Mouse (Mus musculus) forebrain, postnatal 0 days (tissue): ENCODE measurements around the gene Hacd4. TPM values are rescaled to one million over a fixed set of nuclear protein-coding genes. Genes with fewer than 3 reads are reported as not detected.
A peak's percentile ranks its signal among the peaks of the same experiment; 100 is the strongest.
"Not testable (repeated sequence)": the region's sequence is repeated elsewhere in the genome, so short reads cannot be mapped to it uniquely, and the experiment has no call there.

Source experiments
- ATAC-seq: fragments of 200-750 bp; cut with Nextera tagmentation; 2 replicates; pipeline ENCODE4 v1.8.0; 2017; ENCODE audit warnings: mild to moderate bottlenecking, moderate library complexity
- DNase-seq: peaks from one replicate; pipeline ENCODE4 v3.0.0-alpha.2; 2015
- H3K27ac ChIP-seq: fragments of 300-500 bp; sonication (generic); 2 replicates; pipeline ENCODE4 v1.5.1; 2014; ENCODE audit warnings: low read depth, mild to moderate bottlenecking, antibody characterized with exemption, low read length, moderate library complexity, mixed read lengths
- H3K27me3 ChIP-seq: fragments of 300-500 bp; sonication (generic); 2 replicates; pipeline ENCODE4 v1.6.1; 2014; ENCODE audit warnings: mild to moderate bottlenecking, low read length, mixed read lengths; ENCODE audit not compliant: insufficient read depth
- H3K36me3 ChIP-seq: fragments of 300-500 bp; sonication (generic); 2 replicates; pipeline ENCODE4 v1.6.1; 2014; ENCODE audit warnings: mild to moderate bottlenecking, moderate library complexity; ENCODE audit not compliant: insufficient read depth
- H3K4me1 ChIP-seq: fragments of 300-500 bp; sonication (generic); 2 replicates; pipeline ENCODE4 v1.6.1; 2014; ENCODE audit warnings: antibody characterized with exemption; ENCODE audit not compliant: insufficient read depth
- H3K4me2 ChIP-seq: fragments of 300-500 bp; sonication (generic); 2 replicates; pipeline ENCODE4 v1.6.1; 2014; ENCODE audit warnings: low read depth, mild to moderate bottlenecking, moderate library complexity
- H3K4me3 ChIP-seq: fragments of 300-500 bp; sonication (generic); 2 replicates; pipeline ENCODE4 v1.5.1; 2014; ENCODE audit warnings: low read depth, low read length, mixed read lengths
- H3K9ac ChIP-seq: fragments of 300-500 bp; sonication (generic); 2 replicates; pipeline ENCODE4 v1.6.1; 2014; ENCODE audit warnings: mild to moderate bottlenecking
- H3K9me3 ChIP-seq: fragments of 300-500 bp; sonication (generic); 2 replicates; pipeline ENCODE4 v1.6.1; 2016; ENCODE audit warnings: low read length
- CTCF ChIP-seq: sonication (generic); IDR thresholded peaks from 2 replicates; pipeline ENCODE4 v1.5.1; 2016; ENCODE audit warnings: antibody characterized with exemption, control low read depth, low read depth
- WGBS: fragments of 180-500 bp; shearing (Covaris S2); extraction: QIAGEN DNeasy Blood & Tissue Kit; methylation state at CpG from one replicate; pipeline ENCODE4 v1.1.7; 2014; 5-methylcytosine and 5-hydroxymethylcytosine counted together
- polyA plus RNA-seq: library from polyadenylated mRNA; unstranded; fragments of >200 nt; fragmentation: Nextera tagmentation; extraction: Ambion mirVana; gene quantifications from 2 replicates; pipeline ENCODE4 v1.2.1, GENCODE M21; 2015
- total RNA-seq: library from RNA; depleted of rRNA; stranded (reverse); fragments of >200 nt; gene quantifications from 2 replicates; pipeline ENCODE4 v1.2.3, GENCODE M21; 2014

The Hacd4 gene
- total and polyA plus RNA-seq, 2 experiments from 2014 or later = 3.7 to 4.2 TPM

DNA sequence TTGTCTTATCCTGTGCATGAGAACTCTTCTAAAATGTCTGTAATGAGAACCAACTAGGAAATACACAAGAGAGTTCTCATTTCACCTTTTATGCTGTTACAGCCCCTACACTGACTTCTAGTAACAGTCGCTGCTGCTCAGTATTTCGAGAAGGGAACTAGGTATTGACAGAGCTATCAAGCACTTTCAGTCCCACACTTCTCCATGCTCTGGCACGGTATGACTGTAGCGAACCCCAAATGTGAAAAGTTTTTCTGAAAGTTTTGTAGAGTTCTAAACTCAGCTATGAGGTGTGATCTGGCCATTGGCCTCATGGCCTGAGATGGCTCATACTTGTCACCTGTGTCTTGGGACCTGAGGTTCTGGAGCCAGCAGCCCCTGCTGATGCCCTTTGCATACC lies 29.4 kb downstream of the Hacd4 start:
- 94% methylated on average over 4 of the region's 4 CpGs for WGBS
- H3K27ac ChIP-seq = no peak overlapping the region
- H3K4me2 ChIP-seq = no peak overlapping the region
- no peaks in the 10 kb centered on the region for H3K27me3 ChIP-seq
- peaks cover 11% of the 10 kb centered on the region for H3K36me3 ChIP-seq
- TF ChIP-seq CTCF = no peak
- DNase-seq (no peak), ATAC-seq (no peak)
- no peak overlapping the region for H3K9ac ChIP-seq
- H3K9me3 ChIP-seq = no peaks in the 10 kb centered on the region
- H3K4me1 ChIP-seq = 0 out of 2 replicates have a peak, but pooled peaks cover 6% of the 10 kb centered on the region
- no peak overlapping the region for H3K4me3 ChIP-seq

GRCm38 (mm10) chr4:88406887-88407696 lies 31.6 kb downstream of the Hacd4 start:
- Histone ChIP-seq H3K27ac (no peak overlapping the region), H3K9me3 (no peaks in the 10 kb centered on the region), H3K27me3 (no peaks in the 10 kb centered on the region), H3K4me2 (no peak overlapping the region), H3K4me1 (0 out of 2 replicates have a peak, but pooled peaks cover 6% of the 10 kb centered on the region), H3K36me3 (peaks cover 6% of the 10 kb centered on the region; the same call in 1 of the 2 replicates), H3K4me3 (no peak overlapping the region), H3K9ac (no peak overlapping the region)
- DNase-seq = peak; percentile 76
- peak; percentile 97 for ATAC-seq
- no peak for TF ChIP-seq CTCF
- WGBS = 57% methylated on average over 4 of the region's 4 CpGs

DNA sequence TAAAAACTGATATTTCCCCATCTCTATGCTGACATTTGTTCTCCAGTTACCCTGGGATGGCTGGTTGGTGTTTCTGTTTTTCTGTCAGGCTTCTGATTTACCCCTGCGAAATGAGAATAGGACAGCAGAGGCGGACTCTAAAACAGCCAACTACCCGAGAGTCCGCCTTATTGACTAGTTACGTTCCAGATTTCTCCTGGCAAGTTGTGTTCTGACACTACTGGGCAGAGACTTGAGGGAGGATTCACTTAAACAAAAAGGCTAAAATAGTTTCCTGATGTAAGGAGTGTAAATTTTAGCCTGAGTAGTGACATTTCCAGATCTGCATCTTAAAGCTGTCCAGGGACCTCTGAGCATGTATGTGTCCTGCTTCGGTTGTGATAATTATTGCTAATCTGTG lies 35.8 kb downstream of the Hacd4 start:
- no peak overlapping the region for H3K9ac ChIP-seq
- 0 out of 2 replicates have a peak, but pooled peaks cover 6% of the 10 kb centered on the region for H3K4me1 ChIP-seq
- H3K36me3 ChIP-seq = no peaks in the 10 kb centered on the region; the same call in 1 of the 2 replicates
- no peak for DNase-seq
- no peak overlapping the region for H3K4me3 ChIP-seq
- no peaks in the 10 kb centered on the region for H3K27me3 ChIP-seq
- H3K4me2 ChIP-seq = no peak overlapping the region
- no peak for TF ChIP-seq CTCF
- 89% methylated on average over 6 of the region's 6 CpGs for WGBS
- no peak overlapping the region for H3K27ac ChIP-seq
- no peak for ATAC-seq
- no peaks in the 10 kb centered on the region for H3K9me3 ChIP-seq

GRCm38 (mm10) chr4:88400992-88401313 lies 37.8 kb downstream of the Hacd4 start:
- H3K27me3 ChIP-seq = no peaks in the 10 kb centered on the region
- no peaks in the 10 kb centered on the region for H3K4me1 ChIP-seq
- DNase-seq (no peak), ATAC-seq (no peak)
- H3K4me3 ChIP-seq = no peak overlapping the region
- no peak for TF ChIP-seq CTCF
- H3K27ac ChIP-seq = no peak overlapping the region
- H3K9me3 ChIP-seq = no peaks in the 10 kb centered on the region
- no peak overlapping the region for H3K9ac ChIP-seq
- WGBS = 91% methylated on average over 7 of the region's 7 CpGs
- H3K36me3 ChIP-seq = no peaks in the 10 kb centered on the region
- no peak overlapping the region for H3K4me2 ChIP-seq

GRCm38 (mm10) chr4:88400302-88400991 lies 38.3 kb downstream of the Hacd4 start:
- ATAC-seq (no peak), DNase-seq (no peak)
- Histone ChIP-seq H3K9ac (no peak overlapping the region), H3K4me3 (no peak overlapping the region), H3K4me2 (no peak overlapping the region), H3K9me3 (no peaks in the 10 kb centered on the region), H3K27me3 (no peaks in the 10 kb centered on the region), H3K4me1 (no peaks in the 10 kb centered on the region), H3K27ac (no peak overlapping the region), H3K36me3 (no peaks in the 10 kb centered on the region)
- no peak for TF ChIP-seq CTCF
- 78% methylated on average over 9 of the region's 9 CpGs for WGBS

DNA sequence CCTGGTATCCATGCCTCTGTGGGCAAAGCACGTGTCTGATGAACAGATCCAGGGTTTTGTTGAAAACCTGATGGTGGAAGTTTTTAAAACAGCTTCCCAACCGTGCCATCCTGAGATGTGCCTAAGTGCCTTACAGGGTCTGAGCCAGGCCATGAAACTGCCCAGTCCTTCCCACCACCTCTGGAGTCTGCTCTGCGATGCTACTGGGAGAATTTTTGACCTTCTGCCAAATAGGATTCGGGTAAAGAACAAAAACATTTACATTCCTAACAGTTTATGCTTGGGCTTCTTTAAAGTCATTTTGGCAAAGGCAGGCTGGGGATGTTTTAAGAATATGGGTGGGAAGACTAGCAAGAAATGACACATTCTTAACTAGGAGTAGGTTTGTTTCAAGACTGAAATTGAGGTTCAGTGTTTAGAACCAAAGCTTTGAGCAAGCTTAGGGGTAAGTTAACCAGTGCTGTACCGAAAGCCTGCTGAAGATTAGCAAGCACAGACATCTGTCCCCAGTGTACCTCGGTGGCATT lies 41.7 kb downstream of the Hacd4 start:
- H3K9ac ChIP-seq = no peak overlapping the region
- WGBS = 65% methylated on average over 6 of the region's 6 CpGs
- H3K9me3 ChIP-seq = no peaks in the 10 kb centered on the region
- TF ChIP-seq CTCF = no peak
- peaks cover 8% of the 10 kb centered on the region; the same call in 1 of the 2 replicates for H3K36me3 ChIP-seq
- H3K27me3 ChIP-seq = no peaks in the 10 kb centered on the region
- DNase-seq = no peak
- H3K4me2 ChIP-seq = no peak overlapping the region
- no peak overlapping the region for H3K4me3 ChIP-seq
- H3K4me1 ChIP-seq = no peaks in the 10 kb centered on the region
- ATAC-seq = no peak
- no peak overlapping the region for H3K27ac ChIP-seq

DNA sequence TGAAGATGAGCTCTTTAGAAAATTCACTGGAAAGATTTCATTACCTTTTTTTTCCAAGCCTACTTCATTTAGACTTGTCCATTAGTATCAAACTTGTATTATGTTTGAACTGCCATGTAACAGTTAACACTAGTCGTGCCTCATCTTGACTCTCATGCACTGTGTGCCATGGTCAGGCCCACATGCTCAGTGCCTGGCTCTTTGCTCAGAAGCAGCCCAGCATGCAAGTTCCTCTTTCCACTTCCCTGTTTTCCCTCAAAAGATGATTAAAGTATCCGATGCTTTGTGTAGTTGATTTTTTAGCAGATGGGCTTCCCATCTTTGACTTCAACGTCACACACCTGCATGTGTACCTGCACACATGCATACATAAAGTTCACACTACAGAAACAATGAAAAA lies 43.0 kb downstream of the Hacd4 start:
- TF ChIP-seq CTCF = no peak
- ATAC-seq (no peak), DNase-seq (no peak)
- H3K9ac ChIP-seq = no peak overlapping the region
- H3K27me3 ChIP-seq = no peaks in the 10 kb centered on the region
- no peaks in the 10 kb centered on the region for H3K9me3 ChIP-seq
- H3K27ac ChIP-seq = no peak overlapping the region
- no peak overlapping the region for H3K4me3 ChIP-seq
- 89% methylated on average over 3 of the region's 3 CpGs for WGBS
- H3K36me3 ChIP-seq = peaks cover 8% of the 10 kb centered on the region; the same call in 1 of the 2 replicates
- H3K4me2 ChIP-seq = no peak overlapping the region
- H3K4me1 ChIP-seq = no peaks in the 10 kb centered on the region

DNA sequence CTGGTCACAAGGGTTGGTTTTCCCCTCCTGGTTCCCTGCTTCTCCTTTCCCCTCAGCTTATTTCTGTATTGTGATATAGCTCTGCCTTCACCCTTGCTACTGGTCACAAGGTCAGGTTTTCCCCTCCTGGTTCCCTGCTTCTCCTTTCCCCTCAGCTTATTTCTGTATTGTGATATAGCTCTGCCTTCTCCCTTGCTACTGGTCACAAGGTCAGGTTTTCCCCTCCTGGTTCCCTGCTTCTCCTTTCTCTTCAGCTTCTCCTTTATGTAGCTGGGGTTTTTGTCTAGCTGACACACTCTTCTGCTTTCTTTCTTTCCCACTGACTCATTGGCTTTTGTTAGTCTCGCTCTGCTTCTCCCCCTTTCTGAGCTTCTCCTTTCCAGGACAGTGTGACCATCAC lies 48.1 kb downstream of the Hacd4 start:
- H3K9ac ChIP-seq, DNase-seq: not testable (repeated sequence)
- WGBS = 54% methylated on average over 1 of the region's 1 CpGs

More for the DNA sequence above, 48.1 kb downstream of the Hacd4 start:
- H3K36me3 ChIP-seq, H3K4me2 ChIP-seq, H3K4me1 ChIP-seq, ATAC-seq, H3K9me3 ChIP-seq, H3K4me3 ChIP-seq, H3K27ac ChIP-seq, H3K27me3 ChIP-seq: not testable (repeated sequence)
